ENCODE assay signal across 1 mouse cellular context in the genomic region with DNA sequence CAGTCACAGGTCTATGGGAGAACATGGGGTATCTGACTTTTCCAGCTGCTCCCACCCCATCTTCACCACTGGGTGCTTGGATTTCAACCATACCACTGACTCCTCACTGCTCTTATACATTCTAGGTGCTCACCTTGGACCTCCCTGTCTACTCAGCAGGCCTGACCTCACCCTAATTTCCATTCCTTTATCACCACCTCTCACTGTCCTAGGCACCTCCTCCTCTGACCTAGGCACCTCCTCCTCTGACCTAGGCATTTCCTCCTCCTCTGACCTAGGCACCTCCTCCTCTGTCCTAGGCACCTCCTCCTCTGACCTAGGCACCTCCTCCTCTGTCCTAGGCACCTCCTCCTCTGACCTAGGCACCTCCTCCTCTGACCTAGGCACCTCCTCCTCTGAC. TPM values are rescaled to one million over a fixed set of nuclear protein-coding genes. Genes with fewer than 3 reads are reported as not detected.
"Had no signal": no experiment of that assay in that cellular context is flagged by ENCODE, and none has a peak within 500 bp of the region (broad histone marks: within the 10 kb centered on the region; RNA-seq: fewer than 3 reads in every experiment).

No protein-coding gene starts in this region.

RNA-seq across cellular contexts. Expression of gene Emilin3, which starts 45.2 kb away (rescaled TPM):
- total RNA-seq: neutrophil, adult 5-6 weeks had no signal
